Mouse (Mus musculus): Measurements from ENCODE around the gene Casp7. TPM values are rescaled to one million over a fixed set of nuclear protein-coding genes. Genes with fewer than 3 reads are reported as not detected.

The Casp7 gene
- polyA plus RNA-seq, 1 experiment, result 18.2 TPM

DNA sequence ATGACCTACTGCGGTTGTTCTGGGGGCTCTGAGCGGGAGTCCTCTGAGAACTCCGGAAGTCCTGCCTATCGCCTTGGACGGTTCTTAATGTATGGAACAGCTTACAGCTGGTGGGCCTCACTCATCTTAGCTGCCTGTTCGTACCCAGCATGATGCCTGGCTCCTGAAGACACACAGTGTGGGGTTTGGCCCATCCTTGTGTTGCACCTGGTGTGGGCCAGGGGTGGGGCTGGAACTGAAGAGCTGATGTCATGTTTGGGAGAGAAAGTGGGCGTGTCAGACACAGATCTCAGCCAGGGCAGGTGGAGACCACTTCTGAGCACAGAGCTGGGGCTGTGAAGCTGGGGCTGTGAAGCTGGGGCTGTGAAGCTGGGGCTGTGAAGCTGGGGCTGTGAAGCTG, 16.6 kb upstream of the Casp7 start:
- no peaks in the 10 kb centered on the region for H3K4me1 ChIP-seq (ENCODE audit: control insufficient read depth, insufficient read depth, low read length)
- no peak for TF ChIP-seq POLR2A (IDR thresholded peaks at IDR 0.05; ENCODE audit: low read depth, low read length)
- no peak for TF ChIP-seq CTCF (IDR thresholded peaks at IDR 0.05; ENCODE audit: borderline replicate concordance, insufficient read depth, low read length)
- H3K4me3 ChIP-seq (ENCODE audit: insufficient read depth, low read length), result no peak overlapping the region
- H3K27ac ChIP-seq (ENCODE audit: insufficient read depth, low read length), result no peak overlapping the region

- no peak for TF ChIP-seq POLR2A (IDR thresholded peaks at IDR 0.05; ENCODE audit: low read depth, low read length)
- TF ChIP-seq CTCF (IDR thresholded peaks at IDR 0.05; ENCODE audit: borderline replicate concordance, insufficient read depth, low read length), result no peak
- H3K27ac ChIP-seq (ENCODE audit: insufficient read depth, low read length), result no peak overlapping the region
- H3K4me1 ChIP-seq (ENCODE audit: control insufficient read depth, insufficient read depth, low read length), result no peaks in the 10 kb centered on the region
- H3K4me3 ChIP-seq (ENCODE audit: insufficient read depth, low read length), result no peak overlapping the region
These were observed 15.5 kb upstream of the Casp7 start for GRCm38 (mm10) chr19:56381407-56381806.

GRCm38 (mm10) chr19:56385546-56385945, 11.4 kb upstream of the Casp7 start:
- Histone ChIP-seq H3K4me3 (ENCODE audit: insufficient read depth, low read length) (no peak overlapping the region), H3K4me1 (ENCODE audit: control insufficient read depth, insufficient read depth, low read length) (no peaks in the 10 kb centered on the region), H3K27ac (ENCODE audit: insufficient read depth, low read length) (no peak overlapping the region)
- no peak for TF ChIP-seq CTCF (IDR thresholded peaks at IDR 0.05; ENCODE audit: borderline replicate concordance, insufficient read depth, low read length)
- TF ChIP-seq POLR2A (IDR thresholded peaks at IDR 0.05; ENCODE audit: low read depth, low read length), result no peak

DNA sequence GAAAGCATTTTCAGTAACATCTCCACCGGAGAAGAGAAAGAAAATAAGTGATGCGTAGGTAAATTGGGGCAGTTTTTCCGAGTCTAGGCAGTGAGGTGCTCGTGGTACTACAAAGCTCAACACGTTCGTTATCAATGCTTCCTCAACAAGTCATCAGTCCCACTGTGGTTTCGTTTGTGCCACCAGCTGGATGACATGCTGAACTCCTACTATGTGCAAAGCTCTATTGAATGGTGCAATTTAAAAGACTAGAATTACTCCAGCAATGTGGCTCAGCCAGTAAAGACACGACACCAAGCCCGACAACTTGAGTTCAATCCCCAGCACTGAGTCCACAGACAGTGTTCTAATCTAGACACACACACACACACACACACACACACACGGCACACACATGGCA, 10.8 kb upstream of the Casp7 start:
- Histone ChIP-seq H3K4me1 (ENCODE audit: control insufficient read depth, insufficient read depth, low read length) (no peaks in the 10 kb centered on the region), H3K4me3 (ENCODE audit: insufficient read depth, low read length) (no peak overlapping the region), H3K27ac (ENCODE audit: insufficient read depth, low read length) (no peak overlapping the region)
- TF ChIP-seq POLR2A (IDR thresholded peaks at IDR 0.05; ENCODE audit: low read depth, low read length) (no peak), CTCF (IDR thresholded peaks at IDR 0.05; ENCODE audit: borderline replicate concordance, insufficient read depth, low read length) (no peak)

DNA sequence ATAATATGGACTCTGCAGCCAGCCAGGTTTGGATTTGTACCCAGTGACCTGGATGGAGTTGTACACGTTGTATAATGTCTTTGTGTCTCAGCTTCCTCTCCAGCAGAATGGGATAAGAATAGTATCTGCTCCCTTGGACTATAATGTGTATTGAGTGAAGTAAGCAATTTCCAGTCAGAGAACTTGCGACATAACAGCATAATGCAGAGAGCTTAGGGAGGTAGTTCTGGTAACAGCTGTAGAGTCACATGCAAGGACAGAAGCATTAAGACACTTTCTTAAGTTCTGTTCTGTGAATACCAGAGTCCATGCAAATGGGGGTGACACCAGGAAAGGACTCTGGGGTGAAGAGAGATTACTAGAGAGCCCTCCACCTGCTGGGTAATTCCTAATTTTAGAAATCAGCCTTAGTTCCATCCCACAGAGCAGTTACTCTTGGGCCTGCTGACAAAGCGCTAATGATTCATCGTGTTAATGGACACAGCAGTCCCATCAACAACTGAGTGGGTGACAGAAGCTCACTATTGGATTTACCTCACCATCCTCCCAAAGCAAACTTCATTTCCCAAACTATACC, 9.1 kb upstream of the Casp7 start:
- Histone ChIP-seq H3K4me1 (ENCODE audit: control insufficient read depth, insufficient read depth, low read length) (no peaks in the 10 kb centered on the region), H3K4me3 (ENCODE audit: insufficient read depth, low read length) (no peak overlapping the region), H3K27ac (ENCODE audit: insufficient read depth, low read length) (no peak overlapping the region)
- TF ChIP-seq POLR2A (IDR thresholded peaks at IDR 0.05; ENCODE audit: low read depth, low read length), result no peak
- no peak for TF ChIP-seq CTCF (IDR thresholded peaks at IDR 0.05; ENCODE audit: borderline replicate concordance, insufficient read depth, low read length)

- H3K4me3 ChIP-seq (ENCODE audit: insufficient read depth, low read length), result no peak overlapping the region
- H3K4me1 ChIP-seq (ENCODE audit: control insufficient read depth, insufficient read depth, low read length), result no peaks in the 10 kb centered on the region
- TF ChIP-seq POLR2A (IDR thresholded peaks at IDR 0.05; ENCODE audit: low read depth, low read length) (no peak), CTCF (IDR thresholded peaks at IDR 0.05; ENCODE audit: borderline replicate concordance, insufficient read depth, low read length) (no peak)
- H3K27ac ChIP-seq (ENCODE audit: insufficient read depth, low read length), result no peak overlapping the region
These were observed 7.8 kb upstream of the Casp7 start for GRCm38 (mm10) chr19:56389176-56389575.

GRCm38 (mm10) chr19:56389879-56390278, 7.0 kb upstream of the Casp7 start, which contains the start of gene Nrap:
Nrap (minus strand) TSS chr19:56390037.
- H3K27ac ChIP-seq (ENCODE audit: insufficient read depth, low read length), result no peak within 1 kb of the TSS
- TF ChIP-seq CTCF (IDR thresholded peaks at IDR 0.05; ENCODE audit: borderline replicate concordance, insufficient read depth, low read length) (no peak), POLR2A (IDR thresholded peaks at IDR 0.05; ENCODE audit: low read depth, low read length) (no peak)
- H3K4me3 ChIP-seq (ENCODE audit: insufficient read depth, low read length), result no peak within 1 kb of the TSS
- H3K4me1 ChIP-seq (ENCODE audit: control insufficient read depth, insufficient read depth, low read length), result no peaks in the 10 kb centered on the region

- no peak overlapping the region for H3K27ac ChIP-seq (ENCODE audit: insufficient read depth, low read length)
- H3K4me1 ChIP-seq (ENCODE audit: control insufficient read depth, insufficient read depth, low read length), result no peaks in the 10 kb centered on the region
- H3K4me3 ChIP-seq (ENCODE audit: insufficient read depth, low read length), result no peak overlapping the region
- TF ChIP-seq POLR2A (IDR thresholded peaks at IDR 0.05; ENCODE audit: low read depth, low read length) (no peak), CTCF (IDR thresholded peaks at IDR 0.05; ENCODE audit: borderline replicate concordance, insufficient read depth, low read length) (no peak)
These were observed 5.5 kb upstream of the Casp7 start for GRCm38 (mm10) chr19:56391307-56392046.

GRCm38 (mm10) chr19:56393311-56393866, 3.5 kb upstream of the Casp7 start:
- no peak overlapping the region for H3K4me3 ChIP-seq (ENCODE audit: insufficient read depth, low read length)
- no peak overlapping the region for H3K27ac ChIP-seq (ENCODE audit: insufficient read depth, low read length)
- TF ChIP-seq CTCF (IDR thresholded peaks at IDR 0.05; ENCODE audit: borderline replicate concordance, insufficient read depth, low read length) (no peak), POLR2A (IDR thresholded peaks at IDR 0.05; ENCODE audit: low read depth, low read length) (no peak)
- H3K4me1 ChIP-seq (ENCODE audit: control insufficient read depth, insufficient read depth, low read length), result no peaks in the 10 kb centered on the region

All from embryonic fibroblast, embryonic 13.5 days (primary cell).